In genomic region chr12:84149971-84150370, GRCm38 (mm10) we compare ENCODE assay signal across 10 mouse cellular contexts. TPM values are rescaled to one million over a fixed set of nuclear protein-coding genes. Genes with fewer than 3 reads are reported as not detected.
A peak's percentile ranks its signal among the peaks of the same experiment; 100 is the strongest.
DNase-seq lines count a peak whose midpoint lies in the region; ATAC-seq and TF ChIP-seq lines count a peak whose summit lies in the region.
"Had no signal": no experiment of that assay in that cellular context is flagged by ENCODE, and none has a peak within 500 bp of the region (broad histone marks: within the 10 kb centered on the region; RNA-seq: fewer than 3 reads in every experiment).

No protein-coding gene starts in this region.

- peaks cover 9% of the 10 kb centered on the region for H3K4me1 ChIP-seq in hindbrain, embryonic 11.5 days (replicated peaks; ENCODE audit: control insufficient read depth, insufficient read depth, low read length)
- peaks cover 80% of the 10 kb centered on the region for H3K4me1 ChIP-seq in liver, embryonic 13.5 days (replicated peaks)
- H3K4me1 ChIP-seq in midbrain, postnatal 0 days (ENCODE audit: insufficient read depth, low read length), result no peaks in the 10 kb centered on the region
- peaks cover 24% of the 10 kb centered on the region for H3K4me1 ChIP-seq in kidney, embryonic 15.5 days

- H3K9me3 ChIP-seq in hindbrain, embryonic 11.5 days (ENCODE audit: control insufficient read depth, low read length), result no peaks in the 10 kb centered on the region
- H3K9me3 ChIP-seq in liver, embryonic 13.5 days (replicated peaks), result no peaks in the 10 kb centered on the region
- no peaks in the 10 kb centered on the region for H3K9me3 ChIP-seq in midbrain, postnatal 0 days (ENCODE audit: low read length)
- no peaks in the 10 kb centered on the region for H3K9me3 ChIP-seq in kidney, embryonic 15.5 days (replicated peaks)
- H3K9me3 ChIP-seq: lung, embryonic 15.5 days had no signal

- WGBS in hindbrain, embryonic 11.5 days, result 55% methylated on average over 15 of the region's 15 CpGs
- 94% methylated on average over 15 of the region's 15 CpGs for WGBS in liver, embryonic 13.5 days (ENCODE audit: insufficient replicate concordance)
- 53% methylated on average over 15 of the region's 15 CpGs for whole genome bisulfite sequencing in midbrain, postnatal 0 days
- 93% methylated on average over 15 of the region's 15 CpGs for WGBS in kidney, embryonic 15.5 days

- no peak for ATAC-seq in hindbrain, embryonic 11.5 days (ENCODE audit: low FRiP score)
- no peak for ATAC-seq in liver, embryonic 13.5 days (ENCODE audit: low read depth)
- no peak for ATAC-seq in midbrain, postnatal 0 days (ENCODE audit: low FRiP score)
- no peak for ATAC-seq in kidney, embryonic 15.5 days (replicated peaks; ENCODE audit: low FRiP score)
- no peak for ATAC-seq in megakaryocyte, adult 5-6 weeks (ENCODE audit: poor library complexity, severe bottlenecking)

- peak overlapping the region; percentile 52; the same call in 1 of the 2 replicates for H3K27ac ChIP-seq in layer of hippocampus, adult 2 months
- H3K27ac ChIP-seq in hindbrain, embryonic 11.5 days (ENCODE audit: low read depth, low read length), result no peak overlapping the region
- H3K27ac ChIP-seq in liver, embryonic 13.5 days, result peak overlapping the region; percentile 96
- H3K27ac ChIP-seq in midbrain, postnatal 0 days (ENCODE audit: low read depth, low read length), result no peak overlapping the region
- H3K27ac ChIP-seq in kidney, embryonic 15.5 days, result no peak overlapping the region
- H3K27ac ChIP-seq: lung, embryonic 15.5 days had no signal

- DNase-seq in layer of hippocampus, adult 2 months (ENCODE audit: low spot score in 2 of 2), result no peak
- no peak for DNase-seq in layer of hippocampus, postnatal 10 days (ENCODE audit: low spot score in 2 of 2)
- peak; percentile 41 for DNase-seq in hindbrain, embryonic 11.5 days (ENCODE audit: low spot score)
- DNase-seq in liver, embryonic 13.5 days, result no peak
- DNase-seq in midbrain, postnatal 0 days (ENCODE audit: low spot score), result no peak
- no peak for DNase-seq in embryo, embryonic 11 days
- DNase-seq: adrenal gland, postnatal 10 days had no signal

- no peak overlapping the region for H3K4me3 ChIP-seq in layer of hippocampus, adult 2 months
- no peak overlapping the region; the same call in 1 of the 2 replicates for H3K4me3 ChIP-seq in hindbrain, embryonic 11.5 days (ENCODE audit: low read depth, low read length)
- no peak overlapping the region for H3K4me3 ChIP-seq in liver, embryonic 13.5 days (replicated peaks)
- no peak overlapping the region for H3K4me3 ChIP-seq in midbrain, postnatal 0 days (ENCODE audit: low read depth, low read length)
- no peak overlapping the region for H3K4me3 ChIP-seq in kidney, embryonic 15.5 days (replicated peaks)
- H3K4me3 ChIP-seq: lung, embryonic 15.5 days had no signal

- no peak for TF ChIP-seq CTCF in layer of hippocampus, adult 2 months (conservative IDR thresholded peaks at IDR 0.05)
- no peak for TF ChIP-seq CTCF in midbrain, postnatal 0 days (IDR thresholded peaks at IDR 0.05)

- no peaks in the 10 kb centered on the region for H3K27me3 ChIP-seq in hindbrain, embryonic 11.5 days (ENCODE audit: control insufficient read depth, insufficient read depth, low read length)
- no peaks in the 10 kb centered on the region for H3K27me3 ChIP-seq in liver, embryonic 13.5 days
- no peaks in the 10 kb centered on the region for H3K27me3 ChIP-seq in midbrain, postnatal 0 days (ENCODE audit: insufficient read depth, low read length)
- no peaks in the 10 kb centered on the region for H3K27me3 ChIP-seq in kidney, embryonic 15.5 days
- H3K27me3 ChIP-seq: lung, embryonic 15.5 days had no signal

- H3K36me3 ChIP-seq in hindbrain, embryonic 11.5 days (ENCODE audit: control insufficient read depth, insufficient read depth, low read length), result peaks cover 3% of the 10 kb centered on the region; the same call in 1 of the 2 replicates
- H3K36me3 ChIP-seq in liver, embryonic 13.5 days, result peaks cover 56% of the 10 kb centered on the region
- H3K36me3 ChIP-seq in midbrain, postnatal 0 days (ENCODE audit: insufficient read depth, low read length), result peaks cover 10% of the 10 kb centered on the region
- peaks cover 53% of the 10 kb centered on the region for H3K36me3 ChIP-seq in kidney, embryonic 15.5 days

- 0 out of 2 replicates have a peak overlapping the region, but pooled peaks have one; percentile 17 for H3K9ac ChIP-seq in hindbrain, embryonic 11.5 days (ENCODE audit: low read depth, low read length)
- H3K9ac ChIP-seq in liver, embryonic 13.5 days, result peak overlapping the region; percentile 76
- 0 out of 2 replicates have a peak overlapping the region, but pooled peaks have one; percentile 19 for H3K9ac ChIP-seq in midbrain, postnatal 0 days (replicated peaks; ENCODE audit: low read length, poor library complexity, severe bottlenecking)
- H3K9ac ChIP-seq in kidney, embryonic 15.5 days, result no peak overlapping the region
- H3K9ac ChIP-seq: lung, embryonic 15.5 days had no signal

- no peak overlapping the region for H3K4me2 ChIP-seq in hindbrain, embryonic 11.5 days (replicated peaks; ENCODE audit: low read depth, low read length)
- H3K4me2 ChIP-seq in liver, embryonic 13.5 days, result peak overlapping the region; percentile 65
- H3K4me2 ChIP-seq in midbrain, postnatal 0 days (ENCODE audit: low read depth, low read length, poor library complexity, severe bottlenecking), result no peak overlapping the region; the same call in 1 of the 2 replicates
- H3K4me2 ChIP-seq in kidney, embryonic 15.5 days, result no peak overlapping the region
- H3K4me2 ChIP-seq: lung, embryonic 15.5 days had no signal

RNA-seq across cellular contexts. Expression of gene Pnma1, which starts 1.7 kb away (rescaled TPM):
- total RNA-seq in layer of hippocampus, adult 2 months (2021), result 1 to 10 TPM; 2.8 to 3.8 TPM
- 1 to 10 TPM; 5.9 to 6.6 TPM for total RNA-seq in layer of hippocampus, postnatal 10 days (2021)
- 2.4 and 2.6 TPM in 2 replicates for polyA plus RNA-seq in hindbrain, embryonic 11.5 days (2014; fragmentation: Nextera tagmentation; extraction: Ambion mirVana)
- 0.14 TPM in 1 of 2 replicates, not detected in the other for polyA plus RNA-seq in liver, embryonic 13.5 days (2015; fragmentation: Nextera tagmentation; extraction: Ambion mirVana)
- 6.0 and 8.1 TPM in 2 replicates for total RNA-seq in midbrain, postnatal 0 days (2014; rRNA removed)
- polyA plus RNA-seq in midbrain, postnatal 0 days (2015; fragmentation: Nextera tagmentation; extraction: Ambion mirVana), result 8.2 and 8.9 TPM in 2 replicates
- polyA plus RNA-seq in kidney, embryonic 15.5 days (2015; fragmentation: Nextera tagmentation; extraction: Ambion mirVana), result 1.00 and 1.0 TPM in 2 replicates
- 0.32 and 0.65 TPM in 2 replicates for total RNA-seq in megakaryocyte, adult 5-6 weeks (2015)
- total RNA-seq in megakaryocyte, adult 5-6 weeks (2017), result 0.16 and 0.73 TPM in 2 replicates

RNA-seq across cellular contexts. Expression of gene Dnal1, which starts 35.8 kb away (rescaled TPM):
- 100 to 1,000 TPM in 1 of 2 experiments, 10 to 100 TPM in 1; 99.1 to 101 TPM for total RNA-seq in layer of hippocampus, adult 2 months (2021)
- 10 to 100 TPM; 80.0 to 82.5 TPM for total RNA-seq in layer of hippocampus, postnatal 10 days (2021)
- polyA plus RNA-seq in hindbrain, embryonic 11.5 days (2014; fragmentation: Nextera tagmentation; extraction: Ambion mirVana), result 4.8 and 6.3 TPM in 2 replicates
- polyA plus RNA-seq in liver, embryonic 13.5 days (2015; fragmentation: Nextera tagmentation; extraction: Ambion mirVana), result 0.23 and 0.27 TPM in 2 replicates
- 15.6 and 17.1 TPM in 2 replicates for total RNA-seq in midbrain, postnatal 0 days (2014; rRNA removed)
- polyA plus RNA-seq in midbrain, postnatal 0 days (2015; fragmentation: Nextera tagmentation; extraction: Ambion mirVana), result 7.1 and 10.7 TPM in 2 replicates
- 5.3 and 6.5 TPM in 2 replicates for polyA plus RNA-seq in kidney, embryonic 15.5 days (2015; fragmentation: Nextera tagmentation; extraction: Ambion mirVana)
- 0.33 and 0.62 TPM in 2 replicates for total RNA-seq in megakaryocyte, adult 5-6 weeks (2015)
- total RNA-seq in megakaryocyte, adult 5-6 weeks (2017), result not detected in 2 replicates

RNA-seq across cellular contexts. Expression of gene Acot6, which starts 49.5 kb away (rescaled TPM):
- 1 to 10 TPM; 4.9 to 5.7 TPM for total RNA-seq in layer of hippocampus, adult 2 months (2021)
- total RNA-seq in layer of hippocampus, postnatal 10 days (2021), result 1 to 10 TPM; 3.7 to 4.3 TPM
- polyA plus RNA-seq in hindbrain, embryonic 11.5 days (2014; fragmentation: Nextera tagmentation; extraction: Ambion mirVana), result 0.76 and 0.91 TPM in 2 replicates
- polyA plus RNA-seq in liver, embryonic 13.5 days (2015; fragmentation: Nextera tagmentation; extraction: Ambion mirVana), result 0.40 and 0.51 TPM in 2 replicates
- 4.7 and 5.8 TPM in 2 replicates for total RNA-seq in midbrain, postnatal 0 days (2014; rRNA removed)
- 1.4 and 1.7 TPM in 2 replicates for polyA plus RNA-seq in midbrain, postnatal 0 days (2015; fragmentation: Nextera tagmentation; extraction: Ambion mirVana)
- 1.5 and 1.8 TPM in 2 replicates for polyA plus RNA-seq in kidney, embryonic 15.5 days (2015; fragmentation: Nextera tagmentation; extraction: Ambion mirVana)
- total RNA-seq in megakaryocyte, adult 5-6 weeks (2015), result 0.27 and 0.67 TPM in 2 replicates
- total RNA-seq in megakaryocyte, adult 5-6 weeks (2017), result 0.22 TPM in 1 of 2 replicates, not detected in the other

Comparison
In these comparisons a context has a peak if more than half of its experiments do, and no peak if none do; other contexts are left out.
1. H3K27ac ChIP-seq: peak in layer of hippocampus, adult 2 months (single experiment) and liver, embryonic 13.5 days (single experiment); none in hindbrain, embryonic 11.5 days (single experiment), midbrain, postnatal 0 days (single experiment) and kidney, embryonic 15.5 days (single experiment).
2. RNA of gene Dnal1, which starts 35.8 kb away (total RNA-seq): 99.1 to 101 TPM in layer of hippocampus, adult 2 months, 80.0 to 82.5 TPM in layer of hippocampus, postnatal 10 days and 15.6 to 17.1 TPM in midbrain, postnatal 0 days; 0.33 to 0.62 TPM in megakaryocyte, adult 5-6 weeks; every median in the first group is over 10 times any median in the second.